Mouse (Mus musculus) heart, postnatal 0 days (tissue): ENCODE measurements around the gene Sel1l3. TPM values are rescaled to one million over a fixed set of nuclear protein-coding genes. Genes with fewer than 3 reads are reported as not detected.

ENCODE experiments used
- ATAC-seq: fragments of 200-750 bp; cut with Nextera tagmentation; 2 replicates; pipeline ENCODE4 v1.8.0; 2017; ENCODE audit warnings: low read depth, moderate number of reproducible peaks, moderate library complexity; ENCODE audit not compliant: insufficient read depth
- DNase-seq: peaks from one replicate; pipeline ENCODE4 v3.0.0-alpha.2; 2016; ENCODE audit warnings: low spot score
- H3K27ac ChIP-seq: fragments of 300-500 bp; sonication (generic); 2 replicates; pipeline ENCODE4 v1.5.1; 2014; ENCODE audit warnings: low read depth, mild to moderate bottlenecking
- H3K27me3 ChIP-seq: fragments of 300-500 bp; sonication (generic); 2 replicates; pipeline ENCODE4 v1.6.1; 2014; ENCODE audit warnings: low read length, mixed read lengths; ENCODE audit not compliant: control insufficient read depth, insufficient read depth
- H3K36me3 ChIP-seq: fragments of 300-500 bp; sonication (generic); replicated peaks from 2 replicates; pipeline ENCODE4 v1.6.1; 2014; ENCODE audit warnings: low read length, mixed read lengths; ENCODE audit not compliant: control insufficient read depth, insufficient read depth
- H3K4me1 ChIP-seq: fragments of 300-500 bp; sonication (generic); 2 replicates; pipeline ENCODE4 v1.6.1; 2014; ENCODE audit warnings: antibody characterized with exemption; ENCODE audit not compliant: control insufficient read depth, insufficient read depth
- H3K4me2 ChIP-seq: fragments of 300-500 bp; sonication (generic); 2 replicates; pipeline ENCODE4 v1.6.1; 2014; ENCODE audit warnings: low read depth, mild to moderate bottlenecking, low read length, moderate library complexity
- H3K4me3 ChIP-seq: fragments of 300-500 bp; sonication (generic); 2 replicates; pipeline ENCODE4 v1.5.1; 2014; ENCODE audit warnings: low read depth, low read length
- H3K9ac ChIP-seq: fragments of 300-500 bp; sonication (generic); replicated peaks from 2 replicates; pipeline ENCODE4 v1.6.1; 2014; ENCODE audit warnings: low read depth, low read length, mixed read lengths
- H3K9me3 ChIP-seq: fragments of 300-500 bp; sonication (generic); replicated peaks from 2 replicates; pipeline ENCODE4 v1.6.1; 2016; ENCODE audit warnings: low read length; ENCODE audit not compliant: control insufficient read depth
- CTCF ChIP-seq: IDR thresholded peaks from 2 replicates; pipeline ENCODE4 v1.5.1; 2016; ENCODE audit warnings: antibody characterized with exemption, control low read depth, low read depth
- EP300 ChIP-seq: IDR thresholded peaks from 2 replicates; pipeline ENCODE4 v1.6.1; 2016; ENCODE audit warnings: antibody characterized with exemption, low read depth
- WGBS: fragments of 180-500 bp; shearing (Covaris S2); extraction: QIAGEN DNeasy Blood & Tissue Kit; methylation state at CpG from one replicate; pipeline ENCODE4 v1.1.7; 2014; 5-methylcytosine and 5-hydroxymethylcytosine counted together
- polyA plus RNA-seq: library from polyadenylated mRNA; unstranded; fragments of >200 nt; fragmentation: Nextera tagmentation; extraction: Ambion mirVana; gene quantifications from 2 replicates; pipeline ENCODE4 v1.2.1, GENCODE M21; 2015
- total RNA-seq: library from RNA; depleted of rRNA; stranded (reverse); fragments of >200 nt; gene quantifications from 2 replicates; pipeline ENCODE4 v1.2.3, GENCODE M21; 2014; ENCODE audit warnings: low replicate concordance

The Sel1l3 gene
- total and polyA plus RNA-seq, 2 experiments from 2014 or later = 0.14 to 1.4 TPM

GRCm38 (mm10) chr5:53167564-53167963 is 46.2 kb downstream of the Sel1l3 start:
- TF ChIP-seq EP300 = no peak
- TF ChIP-seq CTCF = no peak
- Histone ChIP-seq H3K4me2 (no peak overlapping the region), H3K4me1 (no peaks in the 10 kb centered on the region), H3K9me3 (no peaks in the 10 kb centered on the region), H3K27me3 (no peaks in the 10 kb centered on the region), H3K36me3 (no peaks in the 10 kb centered on the region), H3K4me3 (no peak overlapping the region), H3K27ac (no peak overlapping the region), H3K9ac (no peak overlapping the region)
- DNase-seq = no peak
- no peak for ATAC-seq
- WGBS = 88% methylated on average over 4 of the region's 4 CpGs

GRCm38 (mm10) chr5:53165672-53166071 is 48.1 kb downstream of the Sel1l3 start:
- Histone ChIP-seq H3K4me2 (no peak overlapping the region), H3K9me3 (no peaks in the 10 kb centered on the region), H3K4me1 (no peaks in the 10 kb centered on the region), H3K27ac (no peak overlapping the region), H3K9ac (no peak overlapping the region), H3K36me3 (no peaks in the 10 kb centered on the region), H3K27me3 (no peaks in the 10 kb centered on the region), H3K4me3 (no peak overlapping the region)
- ATAC-seq (no peak), DNase-seq (no peak)
- TF ChIP-seq EP300 (no peak), CTCF (no peak)
- WGBS = 84% methylated on average over 5 of the region's 5 CpGs

GRCm38 (mm10) chr5:53162436-53162835 is 51.3 kb downstream of the Sel1l3 start:
- Histone ChIP-seq H3K9ac (no peak overlapping the region), H3K36me3 (no peaks in the 10 kb centered on the region), H3K4me1 (no peaks in the 10 kb centered on the region), H3K4me3 (no peak overlapping the region), H3K9me3 (no peaks in the 10 kb centered on the region), H3K27me3 (no peaks in the 10 kb centered on the region), H3K4me2 (no peak overlapping the region), H3K27ac (no peak overlapping the region)
- ATAC-seq (no peak), DNase-seq (no peak)
- TF ChIP-seq EP300 = no peak
- no peak for TF ChIP-seq CTCF
- WGBS = 78% methylated on average over 8 of the region's 8 CpGs

GRCm38 (mm10) chr5:53161506-53162186 is 52.1 kb downstream of the Sel1l3 start:
- H3K4me2 ChIP-seq = no peak overlapping the region
- ATAC-seq (no peak), DNase-seq (no peak)
- WGBS = 89% methylated on average over 8 of the region's 8 CpGs
- no peaks in the 10 kb centered on the region for H3K9me3 ChIP-seq
- H3K27ac ChIP-seq = no peak overlapping the region
- H3K36me3 ChIP-seq = no peaks in the 10 kb centered on the region
- no peak for TF ChIP-seq CTCF
- TF ChIP-seq EP300 = no peak
- H3K27me3 ChIP-seq = no peaks in the 10 kb centered on the region
- no peak overlapping the region for H3K9ac ChIP-seq
- no peak overlapping the region for H3K4me3 ChIP-seq
- H3K4me1 ChIP-seq = no peaks in the 10 kb centered on the region

- TF ChIP-seq EP300 (no peak), CTCF (no peak)
- H3K4me1 ChIP-seq = no peaks in the 10 kb centered on the region
- no peaks in the 10 kb centered on the region for H3K9me3 ChIP-seq
- H3K4me2 ChIP-seq = no peak overlapping the region
- H3K36me3 ChIP-seq = no peaks in the 10 kb centered on the region
- H3K27ac ChIP-seq = no peak overlapping the region
- DNase-seq = no peak
- H3K9ac ChIP-seq = no peak overlapping the region
- WGBS = 83% methylated on average over 6 of the region's 6 CpGs
- ATAC-seq = no peak
- no peaks in the 10 kb centered on the region for H3K27me3 ChIP-seq
- H3K4me3 ChIP-seq = no peak overlapping the region
These were observed 53.5 kb downstream of the Sel1l3 start for GRCm38 (mm10) chr5:53160207-53160606.

GRCm38 (mm10) chr5:53159631-53160030 is 54.1 kb downstream of the Sel1l3 start:
- Histone ChIP-seq H3K9ac (no peak overlapping the region), H3K4me1 (peaks cover under 1% of the 10 kb centered on the region; the same call in 1 of the 2 replicates), H3K27me3 (no peaks in the 10 kb centered on the region), H3K4me3 (no peak overlapping the region), H3K4me2 (no peak overlapping the region), H3K27ac (no peak overlapping the region), H3K9me3 (no peaks in the 10 kb centered on the region), H3K36me3 (no peaks in the 10 kb centered on the region)
- DNase-seq (no peak), ATAC-seq (no peak)
- TF ChIP-seq EP300 (no peak), CTCF (no peak)
- 78% methylated on average over 4 of the region's 4 CpGs for WGBS
